Mouse (Mus musculus) brain, embryonic 14.5 days (tissue): ENCODE measurements around the gene Coro2b. TPM values are rescaled to one million over a fixed set of nuclear protein-coding genes. Genes with fewer than 3 reads are reported as not detected.

Experiments used
- DNase-seq: peaks from one replicate; pipeline ENCODE4 v3.0.0-alpha.2; 2011; ENCODE audit warnings: low read depth
- CTCF ChIP-seq: fragments of 200-500 bp; IDR thresholded peaks from 2 replicates; pipeline ENCODE4 v1.5.1; 2012; ENCODE audit warnings: inconsistent platforms, mild to moderate bottlenecking, moderate library complexity, borderline replicate concordance; ENCODE audit not compliant: insufficient read depth, insufficient read length; ENCODE audit errors: extremely low read depth
- POLR2A ChIP-seq: fragments of 200-500 bp; IDR thresholded peaks from 2 replicates; pipeline ENCODE4 v1.6.1; 2012; ENCODE audit warnings: mild to moderate bottlenecking, inconsistent platforms, borderline replicate concordance; ENCODE audit not compliant: poor library complexity, insufficient read depth, insufficient read length, severe bottlenecking; ENCODE audit errors: extremely low read depth
- polyA plus RNA-seq: library from polyadenylated mRNA; depleted of rRNA; stranded (reverse); fragments of >200 nt; gene quantifications from 2 replicates; pipeline ENCODE4 v1.2.3, GENCODE M21; 2012

Coro2b gene
- polyA plus RNA-seq, 1 experiment: 92.7 TPM

- TF ChIP-seq CTCF: no peak
- no peak for TF ChIP-seq POLR2A
- no peak for DNase-seq
Measured at GRCm38 (mm10) chr9:62389735-62390134, 147.1 kb downstream of the Coro2b start.

GRCm38 (mm10) chr9:62385727-62386518 lies 150.9 kb downstream of the Coro2b start:
- DNase-seq: no peak
- TF ChIP-seq CTCF: no peak
- no peak for TF ChIP-seq POLR2A

GRCm38 (mm10) chr9:62385062-62385461 lies 151.8 kb downstream of the Coro2b start:
- TF ChIP-seq POLR2A (no peak), CTCF (no peak)

GRCm38 (mm10) chr9:62382519-62383084 lies 154.2 kb downstream of the Coro2b start:
- peak; percentile 48 for DNase-seq
- TF ChIP-seq POLR2A (no peak), CTCF (no peak)

More at GRCm38 (mm10) chr9:62385062-62385461, 151.8 kb downstream of the Coro2b start:
- no peak for DNase-seq

- TF ChIP-seq CTCF: no peak
- no peak for TF ChIP-seq POLR2A
- peak; percentile 30 for DNase-seq
Measured at GRCm38 (mm10) chr9:62381402-62381913, 155.4 kb downstream of the Coro2b start.

GRCm38 (mm10) chr9:62380351-62380750 lies 156.5 kb downstream of the Coro2b start:
- TF ChIP-seq POLR2A: no peak
- no peak for TF ChIP-seq CTCF
- DNase-seq: no peak

- no peak for DNase-seq
- no peak for TF ChIP-seq CTCF
- TF ChIP-seq POLR2A: no peak
Measured at GRCm38 (mm10) chr9:62377897-62378296, 158.9 kb downstream of the Coro2b start.

- DNase-seq: no peak
Measured at GRCm38 (mm10) chr9:62374276-62374675, 162.6 kb downstream of the Coro2b start.

DNA sequence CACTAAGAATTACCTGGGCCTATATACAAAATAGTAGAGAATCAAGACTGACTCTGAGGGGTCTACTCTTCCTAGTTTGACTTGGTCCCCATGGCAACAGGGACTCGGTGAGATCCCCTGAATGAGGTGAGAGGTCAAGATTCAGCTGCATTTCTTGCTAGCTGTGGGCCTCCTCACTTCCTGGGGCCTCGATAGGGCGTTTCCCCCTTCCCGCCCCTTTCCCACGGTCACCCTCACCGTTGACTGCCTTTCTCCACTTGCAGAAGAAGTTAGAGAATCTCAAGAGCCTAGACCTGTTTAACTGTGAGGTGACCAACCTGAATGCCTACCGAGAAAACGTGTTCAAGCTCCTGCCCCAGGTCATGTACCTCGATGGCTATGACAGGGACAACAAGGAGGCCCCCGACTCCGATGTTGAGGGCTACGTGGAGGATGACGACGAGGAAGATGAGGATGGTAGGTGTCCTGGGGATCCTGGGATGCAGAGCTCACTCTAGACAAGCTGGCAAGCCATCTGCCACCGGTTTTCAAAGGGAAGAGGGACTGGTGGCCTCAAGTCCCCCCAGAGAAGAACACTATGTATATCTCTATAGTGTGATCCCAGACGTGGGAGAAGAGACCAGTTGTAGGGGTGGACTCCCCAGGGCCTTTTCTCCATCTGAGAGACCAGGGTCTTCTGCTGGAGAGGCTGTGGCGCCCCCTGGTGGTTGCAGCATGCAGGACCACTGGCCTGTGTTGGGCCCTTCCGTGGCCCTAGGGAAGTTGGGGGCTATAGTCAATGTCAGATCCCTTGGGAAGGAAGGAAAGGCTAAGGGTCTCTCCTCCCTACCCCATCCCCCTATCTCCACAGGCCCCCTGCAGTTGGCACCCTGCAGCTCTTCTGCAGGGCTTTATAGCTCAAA lies 163.4 kb downstream of the Coro2b start:
- peak; percentile 48 for DNase-seq
- TF ChIP-seq POLR2A: no peak
- peak; percentile 72 for TF ChIP-seq CTCF

More at GRCm38 (mm10) chr9:62374276-62374675, 162.6 kb downstream of the Coro2b start:
- TF ChIP-seq CTCF (no peak), POLR2A (no peak)

DNA sequence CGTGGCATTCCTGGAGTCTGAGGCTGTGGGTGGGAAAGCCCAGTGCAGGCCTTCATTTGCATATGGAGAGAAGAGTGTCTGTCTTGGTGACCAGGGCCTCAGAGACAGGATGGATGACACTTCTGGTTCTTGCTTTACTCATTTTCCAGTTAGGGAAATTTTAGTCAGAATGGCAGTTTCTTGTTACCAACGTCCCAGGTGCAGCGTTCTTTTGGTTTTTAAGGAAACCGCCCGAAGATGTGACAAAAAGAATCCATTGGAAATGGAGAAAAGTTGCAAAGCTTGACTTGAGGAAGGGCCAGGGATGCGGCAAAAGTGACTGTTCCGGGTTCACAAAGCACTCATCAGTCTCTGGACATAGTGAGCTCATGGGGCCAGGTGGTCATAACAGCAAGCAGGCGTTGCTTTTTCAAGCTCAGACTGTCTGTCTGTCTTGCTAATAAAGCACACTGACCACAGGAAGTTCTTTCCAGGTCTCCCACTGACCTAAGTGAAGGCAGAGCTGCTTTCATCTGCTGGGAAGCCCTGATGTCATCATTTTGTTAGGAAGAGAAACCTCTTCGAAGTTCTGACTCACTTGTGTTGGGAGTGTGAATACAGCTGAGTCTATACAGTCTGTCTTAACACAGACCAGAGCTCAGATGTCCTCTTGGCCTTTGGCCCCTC lies 164.2 kb downstream of the Coro2b start:
- no peak for DNase-seq
- TF ChIP-seq CTCF: no peak
- TF ChIP-seq POLR2A: no peak
